Mouse (Mus musculus) layer of hippocampus, adult 2 months (tissue): Measurements from ENCODE around the gene Otud7a. TPM values are rescaled to one million over a fixed set of nuclear protein-coding genes. Genes with fewer than 3 reads are reported as not detected.

Experiments
- DNase-seq, 2 experiments: peaks; one replicate each; pipeline ENCODE4 v3.0.0; 2022; ENCODE audit warnings: low spot score in 2 of 2
- H3K27ac ChIP-seq: fragments of 200-600 bp; 2 replicates; pipeline ENCODE4 v1.8.1; 2022
- H3K4me3 ChIP-seq: fragments of 200-600 bp; 2 replicates; pipeline ENCODE4 v1.8.1; 2022; ENCODE audit warnings: mild to moderate bottlenecking
- CTCF ChIP-seq: fragments of 200-600 bp; conservative IDR thresholded peaks from 2 replicates; pipeline ENCODE4 v1.8.1; 2022; ENCODE audit warnings: antibody characterized with exemption, mild to moderate bottlenecking, moderate library complexity
- total RNA-seq, 2 experiments: library from RNA; stranded (reverse); gene quantifications; 2 replicates each; pipeline ENCODE4 v1.2.3; 2021

The Otud7a gene
- total RNA-seq, 2 experiments from 2014 or later = 71.3 to 72.5 TPM

DNA sequence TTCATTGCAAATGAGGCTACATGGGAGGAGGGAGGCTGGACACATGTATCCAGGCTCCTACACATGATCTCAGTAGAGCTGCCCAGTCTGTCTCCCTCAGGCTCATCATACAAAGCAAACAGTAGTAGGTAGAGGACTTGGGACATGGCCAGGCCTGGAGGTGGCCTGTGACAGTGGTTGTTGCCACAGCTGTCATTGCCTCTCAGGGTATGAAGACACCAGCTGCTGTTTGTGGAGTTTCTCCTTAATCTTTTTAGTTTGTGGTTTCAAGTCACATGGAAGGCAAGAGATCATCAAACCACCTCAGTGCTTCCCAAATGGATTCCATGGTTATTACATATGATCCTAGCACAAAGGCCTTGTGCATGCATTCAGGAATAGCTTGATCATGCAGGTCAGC is 285.5 kb downstream of the Otud7a start:
- Histone ChIP-seq H3K4me3 (no peak overlapping the region), H3K27ac (no peak overlapping the region)
- DNase-seq = no peak
- TF ChIP-seq CTCF = no peak

DNA sequence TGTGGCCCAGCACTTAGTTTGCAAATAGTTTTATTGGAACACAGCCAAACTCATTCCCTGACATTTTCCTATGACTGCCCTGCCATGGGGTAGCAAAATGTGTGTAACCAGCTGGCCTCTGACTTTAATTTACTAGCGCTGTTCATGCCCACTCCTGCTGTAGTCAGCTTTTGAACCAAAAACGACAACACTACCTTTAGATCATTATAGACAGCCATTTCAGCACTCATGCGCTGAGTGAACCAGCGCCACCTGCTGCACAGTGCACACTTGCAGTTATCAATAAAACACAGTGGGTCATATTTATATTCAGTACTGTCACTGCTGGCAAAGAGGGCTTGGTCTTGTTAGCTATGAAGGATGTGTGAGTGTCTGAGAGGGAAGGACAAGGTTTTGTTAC is 293.2 kb downstream of the Otud7a start:
- TF ChIP-seq CTCF = peak; percentile 83
- H3K4me3 ChIP-seq = no peak overlapping the region
- no peak for DNase-seq
- no peak overlapping the region for H3K27ac ChIP-seq

DNA sequence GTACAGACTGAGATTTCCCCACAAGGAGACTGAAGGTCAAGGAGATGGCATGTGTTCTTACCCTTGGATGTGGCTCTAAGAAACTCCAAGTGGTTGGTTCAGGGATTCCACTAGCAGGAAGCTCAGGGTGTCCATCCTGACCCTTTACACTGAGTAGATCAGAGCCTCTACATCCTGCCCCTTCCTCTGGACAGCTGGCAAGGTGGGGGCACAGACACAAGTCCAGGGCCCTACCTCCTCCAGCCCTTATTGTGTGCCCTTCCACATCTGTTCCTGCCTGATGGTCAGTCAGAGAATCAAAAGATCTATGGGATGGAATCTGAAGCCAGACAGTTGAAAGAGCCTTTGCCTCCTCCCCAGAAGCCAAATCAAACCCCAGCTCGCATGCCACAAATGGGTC is 293.6 kb downstream of the Otud7a start:
- no peak overlapping the region for H3K27ac ChIP-seq
- no peak for TF ChIP-seq CTCF
- no peak for DNase-seq

DNA sequence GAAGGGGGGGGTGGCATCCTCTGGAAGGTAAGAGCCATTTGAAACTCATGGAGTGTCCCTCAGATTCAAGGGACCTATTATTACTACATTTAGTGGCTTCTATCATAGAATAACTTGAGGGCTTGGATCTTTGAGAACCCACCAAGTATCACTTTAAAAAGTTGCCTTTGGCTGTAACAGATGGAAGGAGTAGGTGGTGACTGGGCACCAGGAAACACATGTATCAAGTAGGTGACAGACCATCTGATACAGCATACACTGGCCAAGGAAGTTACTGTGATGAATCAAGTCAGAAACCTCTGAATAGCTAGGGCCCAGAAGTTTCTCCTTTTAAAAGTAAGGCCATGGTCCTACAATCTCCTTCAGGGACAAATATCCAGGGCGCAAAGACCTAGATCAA is 298.6 kb downstream of the Otud7a start:
- no peak for TF ChIP-seq CTCF

More for the DNA sequence above, 293.6 kb downstream of the Otud7a start:
- no peak overlapping the region for H3K4me3 ChIP-seq

DNA sequence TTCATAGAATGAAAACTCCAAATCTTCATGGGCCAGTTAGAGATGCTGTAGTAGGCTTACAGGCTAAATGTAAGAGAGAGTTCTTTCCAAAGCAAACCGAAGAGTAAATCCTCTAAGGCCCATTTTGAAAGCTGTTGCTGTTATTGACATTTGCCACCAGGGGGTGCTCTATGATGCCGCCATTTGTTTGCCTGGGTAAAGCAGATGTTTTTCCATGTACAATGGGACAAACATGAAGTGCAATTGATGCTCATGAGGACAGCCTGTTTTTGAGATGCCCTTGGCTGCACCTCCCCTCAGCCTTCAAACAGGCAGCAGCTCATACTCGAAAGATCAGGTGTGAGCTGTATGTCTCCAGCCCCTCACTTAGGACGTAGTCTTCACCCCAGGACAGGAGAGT is 307.5 kb downstream of the Otud7a start:
- no peak overlapping the region for H3K4me3 ChIP-seq
- peak in 1 of 2 experiments; percentile 63 for DNase-seq
- H3K27ac ChIP-seq = peak overlapping the region; percentile 93
- TF ChIP-seq CTCF = peak; percentile 97

More for the DNA sequence above, 298.6 kb downstream of the Otud7a start:
- no peak overlapping the region for H3K4me3 ChIP-seq
- no peak for DNase-seq
- H3K27ac ChIP-seq = no peak overlapping the region

DNA sequence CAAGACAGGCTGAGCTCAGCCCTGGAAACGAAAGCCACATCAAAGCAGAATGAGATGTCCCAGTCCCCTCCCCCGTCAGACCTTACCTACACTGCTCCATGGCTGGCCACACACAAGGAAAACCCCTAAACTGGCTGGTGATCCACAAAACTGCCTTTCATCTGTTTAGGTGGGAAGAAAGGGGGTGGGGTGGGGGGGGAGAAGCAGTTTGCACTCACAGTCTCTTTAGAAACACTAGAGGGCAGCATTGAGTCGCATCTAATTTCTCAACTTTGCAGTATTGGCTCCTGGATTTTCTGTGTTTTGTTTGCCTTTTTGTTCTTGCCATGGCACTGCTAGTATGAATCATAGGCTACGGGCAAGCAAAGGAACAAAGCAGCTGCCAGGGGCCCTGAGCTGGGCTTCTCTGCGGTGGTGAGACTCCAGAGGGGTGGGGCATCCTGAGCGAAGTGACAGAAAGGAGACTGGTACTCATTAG is 308.8 kb downstream of the Otud7a start:
- peak; percentile 58 to 77 for DNase-seq
- TF ChIP-seq CTCF = peak; percentile 84
- Histone ChIP-seq H3K4me3 (no peak overlapping the region), H3K27ac (peak overlapping the region; percentile 93)

DNA sequence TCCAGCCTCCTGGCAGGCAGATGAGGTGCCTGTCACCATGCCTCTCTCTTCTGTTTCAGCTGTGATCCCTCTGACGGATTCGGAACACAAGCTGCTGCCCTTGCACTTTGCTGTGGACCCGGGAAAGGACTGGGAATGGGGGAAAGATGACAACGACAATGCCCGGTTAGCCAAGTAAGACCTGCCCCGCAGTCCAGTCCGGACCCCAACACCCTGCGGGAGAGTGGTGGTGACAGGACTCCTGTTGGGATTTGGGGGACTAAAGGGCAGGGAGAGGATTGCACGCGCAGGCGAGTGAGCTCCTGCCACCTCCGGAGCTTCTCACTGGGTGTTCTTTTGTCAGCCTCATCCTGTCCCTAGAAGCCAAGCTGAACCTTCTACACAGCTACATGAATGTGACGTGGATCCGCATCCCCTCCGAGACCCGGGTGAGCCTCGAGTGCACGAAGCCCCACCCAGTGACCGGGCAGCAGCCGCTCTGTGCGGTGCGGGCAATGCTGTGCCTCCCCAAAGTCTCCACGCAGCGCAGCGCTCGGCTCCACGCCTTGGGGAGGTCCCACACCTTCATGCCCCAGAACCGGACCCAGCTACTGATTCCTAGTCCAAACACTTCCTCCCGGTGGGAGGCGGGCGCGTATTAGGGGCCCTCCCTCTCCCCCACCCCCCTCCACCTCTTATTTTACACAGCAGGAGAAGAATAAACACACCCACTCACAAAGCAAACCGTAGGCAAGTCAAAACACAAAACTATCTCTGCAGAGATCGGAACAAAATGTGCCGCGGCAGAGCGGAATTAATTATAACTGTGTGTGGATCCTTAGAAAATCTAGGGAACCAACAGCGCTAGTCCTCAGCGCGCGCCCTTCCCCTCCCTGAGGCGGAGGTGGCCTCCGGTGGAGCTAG is 310.3 kb downstream of the Otud7a start:
- no peak for TF ChIP-seq CTCF
- Histone ChIP-seq H3K4me3 (peak overlapping the region; percentile 55), H3K27ac (peak overlapping the region; percentile 93)
- DNase-seq = peak; percentile 68 to 80

DNA sequence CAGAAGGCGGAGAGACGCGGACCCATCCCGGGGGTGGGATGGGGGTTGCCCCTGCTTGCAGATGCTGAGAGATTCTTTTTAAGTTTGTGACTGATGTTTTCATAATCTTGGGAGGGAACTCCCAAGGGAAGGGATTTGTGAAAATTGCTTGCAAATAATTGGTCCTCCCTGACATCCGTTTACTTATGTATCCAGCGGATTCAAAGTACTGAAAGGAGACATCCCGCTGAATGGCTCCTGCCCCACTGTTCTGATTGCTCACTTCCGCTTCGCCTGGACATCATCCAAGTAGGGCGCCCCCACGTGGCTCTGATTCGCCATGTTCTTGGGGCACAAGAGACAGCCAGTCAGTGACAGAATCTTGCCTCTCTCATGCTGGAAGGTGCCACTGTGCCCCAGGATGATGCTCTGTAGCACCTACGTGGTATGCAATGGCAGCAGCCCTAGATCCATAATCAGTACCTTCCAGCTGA is 311.0 kb downstream of the Otud7a start:
- DNase-seq = peak; percentile 83 to 95
- TF ChIP-seq CTCF = peak; percentile 83
- Histone ChIP-seq H3K4me3 (peak overlapping the region; percentile 55), H3K27ac (peak overlapping the region; percentile 93)

DNA sequence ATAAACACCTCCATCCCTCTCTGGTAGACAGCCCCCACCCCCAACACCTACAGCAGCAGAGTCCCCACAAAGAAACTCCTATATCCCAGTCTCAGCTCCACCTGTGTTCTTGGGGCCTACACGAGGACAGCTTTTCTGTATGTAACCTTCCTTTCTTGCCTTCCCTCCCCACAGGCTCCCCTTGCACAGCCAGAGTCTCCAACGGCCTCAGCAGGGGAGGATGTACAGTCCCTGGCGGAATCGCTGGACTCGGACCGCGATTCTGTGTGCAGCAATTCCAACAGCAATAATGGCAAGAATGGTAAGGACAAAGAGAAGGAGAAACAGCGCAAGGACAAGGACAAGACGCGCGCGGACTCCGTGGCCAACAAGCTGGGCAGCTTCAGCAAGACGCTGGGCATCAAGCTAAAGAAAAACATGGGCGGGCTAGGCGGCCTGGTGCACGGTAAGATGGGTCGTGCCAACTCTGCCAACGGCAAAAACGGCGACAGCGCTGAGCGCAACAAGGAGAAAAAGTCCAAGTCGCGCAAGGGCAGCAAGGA is 312.7 kb downstream of the Otud7a start:
- H3K4me3 ChIP-seq = no peak overlapping the region; the same call in 1 of the 2 replicates
- no peak for DNase-seq

DNA sequence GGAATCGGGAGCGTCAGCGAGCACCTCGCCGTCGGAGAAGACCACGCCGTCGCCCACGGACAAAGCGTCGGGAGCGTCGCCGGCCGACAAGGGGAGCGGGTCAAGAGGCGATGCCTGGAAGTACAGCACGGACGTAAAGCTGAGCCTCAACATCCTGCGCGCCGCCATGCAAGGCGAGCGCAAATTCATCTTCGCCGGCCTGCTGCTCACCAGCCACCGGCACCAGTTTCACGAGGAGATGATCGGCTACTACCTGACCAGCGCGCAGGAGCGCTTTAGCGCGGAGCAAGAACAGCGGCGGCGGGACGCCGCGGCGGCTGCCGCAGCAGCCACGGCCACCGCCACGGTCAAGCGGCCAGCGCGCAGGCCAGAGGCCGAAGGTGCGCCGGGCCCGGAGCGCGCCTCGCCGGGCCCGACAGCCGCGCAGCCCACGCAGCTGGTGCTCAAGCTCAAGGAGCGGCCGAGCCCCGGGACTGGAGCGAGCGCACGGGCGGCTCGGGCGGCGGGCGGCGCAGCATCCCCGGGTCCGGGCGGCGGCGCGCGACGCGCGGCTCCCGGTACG is 313.2 kb downstream of the Otud7a start:
- no peak for DNase-seq
- Histone ChIP-seq H3K27ac (peak overlapping the region; percentile 55), H3K4me3 (no peak overlapping the region; the same call in 1 of the 2 replicates)
- no peak for TF ChIP-seq CTCF

More for the DNA sequence above, 312.7 kb downstream of the Otud7a start:
- TF ChIP-seq CTCF = no peak
- H3K27ac ChIP-seq = peak overlapping the region; percentile 55

DNA sequence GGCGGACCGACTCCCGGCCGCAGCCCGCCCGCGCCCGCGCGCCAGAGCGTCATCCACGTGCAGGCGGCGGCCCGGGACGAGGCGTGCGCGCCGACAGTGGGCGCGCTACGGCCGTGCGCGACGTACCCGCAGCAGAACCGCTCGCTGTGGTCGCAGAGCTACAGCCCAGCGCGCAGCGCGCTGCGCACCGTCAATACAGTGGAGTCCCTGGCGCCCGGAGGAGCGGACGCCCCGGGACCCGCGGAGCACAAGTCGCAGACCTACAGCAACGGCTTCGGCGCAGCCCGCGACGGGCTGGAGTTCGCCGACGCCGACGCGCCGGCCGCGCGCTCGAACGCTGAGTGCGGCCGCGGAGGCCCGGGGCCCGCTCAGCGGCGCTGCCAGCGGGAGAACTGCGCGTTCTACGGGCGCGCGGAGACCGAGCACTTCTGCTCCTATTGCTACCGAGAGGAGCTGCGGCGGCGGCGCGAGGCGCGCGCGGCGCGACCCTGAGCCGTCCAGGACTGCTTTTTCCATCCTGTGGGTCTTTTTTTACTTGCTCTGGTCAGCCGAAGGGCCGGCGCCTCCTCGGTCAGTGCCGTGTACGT is 313.8 kb downstream of the Otud7a start:
- TF ChIP-seq CTCF = no peak
- peak in 1 of 2 experiments; percentile 55 for DNase-seq
- Histone ChIP-seq H3K27ac (peak overlapping the region; percentile 85), H3K4me3 (peak overlapping the region; percentile 43)

DNA sequence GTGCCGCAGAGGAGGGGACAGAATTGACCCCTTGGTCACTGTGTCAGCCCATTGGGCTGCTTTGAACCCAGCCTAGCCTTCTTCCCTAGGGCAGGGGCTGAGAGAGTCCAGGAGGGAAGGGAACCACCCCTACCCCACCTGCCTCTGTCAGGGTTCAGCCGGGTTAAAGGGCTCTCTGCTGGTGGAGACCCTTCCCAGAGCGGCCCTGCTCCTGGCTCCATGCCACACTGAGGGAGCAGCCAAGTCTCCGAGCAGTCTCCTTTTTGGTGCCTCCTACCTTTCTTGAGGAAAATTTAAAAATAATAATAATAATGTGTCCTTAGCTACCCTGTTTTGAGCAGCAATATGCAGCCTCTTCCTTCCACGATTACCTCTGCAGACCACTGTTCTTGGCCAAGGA is 315.1 kb downstream of the Otud7a start:
- TF ChIP-seq CTCF = no peak
- no peak overlapping the region for H3K27ac ChIP-seq
- H3K4me3 ChIP-seq = no peak overlapping the region
- no peak for DNase-seq

DNA sequence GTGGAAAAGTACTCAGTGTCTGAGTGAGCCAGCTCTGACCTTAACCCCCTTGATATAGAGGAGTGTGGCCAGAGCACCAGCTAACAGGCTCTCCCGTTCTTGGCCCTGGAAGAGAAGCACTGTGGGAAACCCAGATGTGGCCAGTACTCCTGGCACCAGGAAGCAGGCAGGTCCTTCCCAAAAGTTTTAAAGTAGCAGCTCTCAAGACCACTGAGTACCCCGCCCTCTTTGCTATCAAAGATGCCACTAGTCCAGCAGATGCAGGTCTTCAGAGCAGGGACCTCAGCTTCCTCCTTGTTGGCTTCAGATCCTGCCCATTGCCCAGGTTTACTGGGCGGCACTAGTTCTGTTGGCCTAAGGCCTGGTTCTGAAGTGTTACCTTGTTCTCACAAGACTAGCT is 318.0 kb downstream of the Otud7a start:
- no peak for TF ChIP-seq CTCF
- Histone ChIP-seq H3K4me3 (no peak overlapping the region), H3K27ac (no peak overlapping the region)
- DNase-seq = no peak
